Mouse (Mus musculus): Measurements from ENCODE around the gene Klf9.

DNA sequence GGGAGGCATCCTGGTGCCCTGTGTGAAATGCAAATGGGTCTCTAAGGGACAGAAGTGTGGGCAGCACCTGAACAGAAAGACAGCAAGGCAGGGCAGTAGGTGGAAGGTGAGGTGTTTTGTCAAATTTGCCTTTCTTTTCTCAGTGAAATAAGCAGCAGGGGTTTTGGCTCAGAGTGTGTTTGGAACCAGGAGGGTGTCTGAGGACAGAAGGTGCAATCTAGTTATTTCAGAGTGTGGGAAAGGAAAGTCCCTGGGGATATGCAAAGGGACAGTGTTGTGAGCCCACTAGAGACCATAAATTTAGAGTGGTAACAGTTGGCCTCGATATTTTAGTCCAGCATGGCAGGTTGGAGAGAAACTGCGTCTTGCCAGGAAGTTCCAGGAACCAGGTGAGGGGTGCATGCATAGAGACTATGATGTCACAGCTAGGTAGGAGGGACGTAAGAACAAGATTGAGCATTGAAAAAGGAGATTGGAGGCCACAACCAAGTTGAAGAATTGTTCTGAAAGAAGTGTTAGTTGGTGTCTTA is 8.9 kb upstream of the Klf9 start:
- no peak for TF ChIP-seq CTCF (IDR thresholded peaks at IDR 0.05; ENCODE audit: low read depth)
- no peak for TF ChIP-seq EP300 (IDR thresholded peaks at IDR 0.05; ENCODE audit: low read depth)
